Mouse (Mus musculus) cerebellum, postnatal 10 days (tissue): ENCODE data around the gene Atp8a1.

Source experiments
- DNase-seq, 2 experiments: peaks; one replicate each; pipeline ENCODE4 v3.0.0; 2021; ENCODE audit warnings: mixed read lengths in 2 of 2

Atp8a1 gene

DNA sequence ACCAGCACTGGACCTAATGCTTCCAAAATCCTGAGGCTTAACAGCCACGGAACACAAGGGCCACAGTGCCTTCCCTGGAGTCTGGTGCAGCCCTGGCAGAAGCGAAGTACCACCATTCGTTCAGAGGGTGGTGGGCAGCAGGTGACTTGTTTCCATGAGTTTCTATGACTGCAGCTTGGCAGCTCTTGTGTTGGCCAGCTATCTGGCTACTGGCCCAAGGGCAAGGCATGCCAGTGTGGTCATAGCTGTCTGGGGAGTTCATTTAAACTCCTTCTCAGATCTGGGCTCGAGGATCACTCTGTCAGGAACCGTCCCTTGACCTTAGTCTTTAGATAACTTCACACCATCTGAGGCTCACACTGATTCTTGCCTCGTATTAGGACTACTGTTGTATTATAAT is 89.1 kb downstream of the Atp8a1 start:
- peak; percentile 60 to 62 for DNase-seq

DNA sequence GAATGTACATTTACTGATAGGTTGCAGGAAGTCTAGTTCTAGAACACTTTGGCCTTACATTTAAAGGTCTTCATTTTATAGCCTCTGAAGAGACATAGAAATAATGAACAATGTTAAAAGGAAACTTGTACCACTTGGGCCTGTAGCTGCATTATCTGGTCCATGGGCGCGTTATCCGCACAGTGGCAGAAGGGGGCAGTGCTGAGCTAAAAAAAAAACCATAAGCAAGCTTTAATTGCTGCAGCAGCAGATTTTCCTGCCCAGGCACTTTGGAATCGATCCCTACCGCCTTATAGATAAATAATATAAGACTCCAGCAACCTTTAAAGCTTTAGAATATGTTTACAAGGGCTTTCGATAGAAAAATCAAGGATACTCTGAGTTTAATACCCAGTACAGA is 91.1 kb downstream of the Atp8a1 start:
- peak; percentile 69 to 72 for DNase-seq

DNA sequence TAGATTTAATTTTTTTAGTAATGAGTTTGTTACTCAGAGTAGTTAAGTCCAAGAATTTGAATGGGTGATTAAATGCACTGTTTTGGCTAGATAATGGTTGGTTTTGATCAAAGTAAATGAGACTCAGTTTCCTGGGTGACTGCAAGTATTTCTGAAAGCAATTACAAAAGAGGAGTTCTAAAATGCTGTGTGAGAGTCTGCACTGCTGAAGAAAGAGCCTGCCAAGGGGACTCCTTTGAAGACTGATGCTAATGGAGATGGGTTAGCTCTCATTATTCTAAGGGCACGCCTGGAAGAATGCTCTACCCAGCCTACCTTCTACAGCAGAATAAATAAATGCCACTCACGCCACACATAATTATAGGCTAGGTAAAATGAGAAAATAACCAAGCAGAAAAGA is 94.2 kb downstream of the Atp8a1 start:
- no peak for DNase-seq

DNA sequence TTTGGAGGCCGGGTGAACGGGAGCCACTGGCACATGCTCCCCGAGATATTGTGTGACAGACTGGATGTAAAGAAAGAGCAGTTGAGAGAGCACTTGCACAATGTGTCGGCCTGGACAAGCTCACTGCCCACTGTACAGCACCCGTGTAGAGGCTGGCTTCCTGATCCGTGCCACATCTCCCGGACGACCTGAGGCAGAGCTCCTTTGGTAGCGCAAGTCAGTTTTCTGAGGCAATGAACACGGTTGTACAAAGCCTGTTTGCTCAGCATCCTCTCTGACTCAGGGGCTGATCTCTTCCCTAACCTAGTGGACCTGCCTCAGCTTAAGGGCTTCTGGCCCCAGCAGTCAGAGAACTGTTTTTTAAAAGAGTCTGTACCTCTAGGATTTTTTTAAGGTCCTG is 94.6 kb downstream of the Atp8a1 start:
- peak; percentile 10 to 13 for DNase-seq

DNA sequence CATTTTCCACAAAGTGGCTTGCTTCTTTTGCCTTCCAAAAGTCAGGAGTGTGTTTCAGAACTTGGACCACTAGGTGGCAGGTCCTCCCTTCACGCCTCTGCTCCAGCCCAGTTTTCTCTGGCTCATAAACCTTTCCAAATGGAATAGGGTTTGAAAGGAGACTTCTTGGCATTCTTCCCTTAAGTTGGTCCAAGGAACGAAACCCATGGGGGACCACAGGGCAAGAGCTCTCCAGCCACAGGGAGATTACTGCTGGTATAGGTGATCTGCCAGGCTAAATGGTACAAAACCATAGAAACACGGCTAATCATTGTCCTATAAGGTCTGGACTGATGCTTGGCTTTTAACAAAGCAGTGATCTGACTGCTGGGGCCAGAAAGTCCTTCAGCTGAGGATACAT is 95.2 kb downstream of the Atp8a1 start:
- DNase-seq: peak; percentile 77 to 82

DNA sequence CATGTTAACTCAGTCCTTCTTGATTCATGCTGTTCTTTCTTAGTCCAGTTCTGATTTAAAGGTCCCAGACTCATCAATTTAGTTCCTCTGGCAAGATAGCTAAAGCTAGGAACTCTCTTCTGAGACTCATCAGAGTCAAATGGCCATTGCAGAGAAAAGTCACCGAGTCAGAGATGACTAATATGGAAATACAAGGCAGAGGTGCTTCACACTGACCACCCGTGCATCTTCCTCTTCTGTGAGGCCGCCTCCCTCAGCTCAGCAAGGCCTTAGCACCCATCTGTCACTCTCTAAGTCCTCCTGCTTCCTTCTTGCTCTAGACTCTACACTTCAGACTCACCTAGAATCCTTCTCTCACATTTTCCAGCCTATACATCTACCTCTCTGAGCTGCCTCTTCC is 108.0 kb downstream of the Atp8a1 start:
- DNase-seq: no peak

DNA sequence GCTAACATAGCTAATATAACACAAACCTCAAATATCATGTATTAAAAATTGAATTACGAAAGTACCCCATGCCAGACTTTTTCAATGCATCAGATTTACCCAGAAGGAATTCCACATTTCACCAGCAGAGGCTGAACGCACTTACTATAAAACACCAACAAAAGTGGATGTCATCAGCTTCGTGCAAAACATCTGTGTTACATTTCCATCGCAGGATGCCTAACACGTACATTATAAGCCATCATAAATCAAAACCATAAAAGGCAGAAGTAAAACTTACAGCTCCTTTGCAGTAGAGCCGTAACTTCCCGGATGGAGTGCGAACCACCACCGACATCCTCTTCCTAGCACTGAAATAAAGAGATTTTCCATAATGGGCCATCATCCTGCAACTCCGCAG is 109.1 kb downstream of the Atp8a1 start:
- no peak for DNase-seq

DNA sequence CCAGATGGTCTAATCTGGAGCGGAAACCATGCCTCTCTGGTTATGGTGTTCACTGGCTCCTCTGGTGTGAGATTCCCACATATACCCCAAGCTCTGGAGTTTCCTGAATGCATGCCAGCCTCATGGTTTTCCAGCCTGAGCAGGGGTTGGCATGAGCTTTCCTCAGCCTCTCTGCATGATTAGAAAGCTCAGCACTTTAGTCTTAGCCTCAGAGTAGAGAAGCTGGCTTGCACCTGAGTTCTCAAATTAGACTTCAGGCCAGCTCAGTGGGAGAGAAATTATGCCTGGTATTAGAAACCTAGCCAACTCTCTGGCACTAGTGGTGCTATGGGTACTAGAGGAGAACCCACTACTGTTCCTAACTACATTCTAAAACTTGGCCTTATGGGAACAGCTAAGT is 111.5 kb downstream of the Atp8a1 start:
- peak; percentile 34 to 62 for DNase-seq

DNA sequence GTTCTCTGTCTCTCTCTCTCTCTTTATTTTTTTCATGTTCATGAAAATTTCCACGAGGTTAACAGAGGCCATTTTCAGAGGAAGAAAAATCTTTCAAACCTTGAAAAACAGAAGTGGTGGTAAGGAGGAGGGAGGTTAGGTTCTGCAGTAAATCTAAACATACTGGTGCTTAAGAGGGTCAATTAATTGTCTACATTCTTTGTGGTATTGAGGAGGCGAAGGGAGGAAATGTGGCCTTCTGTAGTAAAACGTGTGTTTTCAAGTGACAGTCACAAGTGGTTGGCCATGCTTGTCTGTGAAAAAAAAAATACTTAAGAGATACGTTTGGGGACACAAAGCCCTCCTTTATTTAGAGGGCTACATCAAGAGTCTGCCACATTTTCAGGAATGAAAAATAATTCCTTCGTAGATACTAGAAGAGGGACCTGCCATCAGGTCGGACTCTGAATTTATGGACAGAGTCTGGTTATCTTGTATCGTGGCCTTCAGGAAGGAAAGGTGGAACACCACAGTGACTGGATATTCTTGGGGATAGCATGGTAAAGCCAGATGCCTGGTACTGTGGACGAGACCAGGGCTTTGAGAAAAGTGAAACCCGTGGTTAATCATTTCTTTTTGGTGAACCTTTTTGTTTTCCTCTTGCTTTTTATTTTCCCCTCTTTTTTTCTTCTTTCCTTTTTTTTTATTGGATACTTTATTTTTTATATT is 113.5 kb downstream of the Atp8a1 start:
- no peak for DNase-seq

DNA sequence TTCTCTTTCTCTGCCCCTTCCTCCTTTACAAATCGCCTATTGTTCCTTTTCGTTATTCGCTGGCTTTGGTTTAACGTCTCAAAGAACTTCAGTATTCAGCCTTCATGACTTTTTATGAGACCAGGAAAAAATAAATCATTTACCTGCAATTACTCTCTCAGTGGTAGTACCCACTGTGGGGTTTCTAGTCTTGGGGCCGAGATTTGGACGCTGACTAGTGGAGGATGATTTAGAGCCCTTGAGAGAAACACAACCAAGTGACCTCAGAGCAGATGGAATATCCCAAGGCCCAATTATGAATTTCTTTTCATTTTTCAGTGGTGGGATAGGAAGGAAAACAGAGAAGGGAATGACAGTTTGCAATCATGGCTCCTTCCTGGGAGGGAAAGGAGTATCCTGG is 114.1 kb downstream of the Atp8a1 start:
- DNase-seq: no peak

DNA sequence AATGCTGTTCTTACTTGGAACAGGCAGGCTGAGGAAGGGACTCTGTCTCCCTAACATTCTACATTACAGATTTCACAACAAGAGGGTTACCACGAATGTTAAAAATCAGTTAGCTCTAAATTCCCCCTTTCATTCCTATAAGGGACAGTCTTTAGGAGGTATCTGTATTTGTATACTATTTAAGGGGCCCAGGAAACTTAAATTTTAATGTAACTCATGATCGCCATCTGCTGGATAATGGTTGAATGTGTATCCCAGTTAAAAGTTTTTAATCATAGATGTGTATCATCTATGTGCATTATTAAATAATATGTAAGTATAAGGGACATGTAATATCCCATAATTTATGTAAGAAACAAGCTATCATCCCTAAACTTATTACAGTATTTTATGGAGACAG is 119.5 kb downstream of the Atp8a1 start:
- DNase-seq: peak in 1 of 2 experiments; percentile 43

DNA sequence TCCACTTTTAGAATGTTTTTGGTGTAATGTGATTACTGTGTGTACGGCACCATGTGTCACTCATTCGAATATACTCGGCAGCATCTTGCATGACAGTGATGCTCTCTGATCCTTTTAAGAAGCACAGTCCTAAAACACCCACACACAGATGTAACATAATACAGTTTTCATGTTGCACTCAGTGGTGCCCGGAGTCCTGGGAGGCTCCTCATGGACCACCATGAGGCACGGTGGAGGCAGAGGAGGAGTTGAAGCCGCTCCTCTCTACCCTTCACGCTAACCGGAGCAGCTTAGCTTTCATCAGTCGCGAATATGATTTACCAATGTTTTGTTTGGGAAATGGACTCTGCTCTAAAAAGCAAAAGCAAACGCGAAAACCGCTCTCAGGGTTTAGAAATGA is 120.4 kb downstream of the Atp8a1 start:
- DNase-seq: no peak

DNA sequence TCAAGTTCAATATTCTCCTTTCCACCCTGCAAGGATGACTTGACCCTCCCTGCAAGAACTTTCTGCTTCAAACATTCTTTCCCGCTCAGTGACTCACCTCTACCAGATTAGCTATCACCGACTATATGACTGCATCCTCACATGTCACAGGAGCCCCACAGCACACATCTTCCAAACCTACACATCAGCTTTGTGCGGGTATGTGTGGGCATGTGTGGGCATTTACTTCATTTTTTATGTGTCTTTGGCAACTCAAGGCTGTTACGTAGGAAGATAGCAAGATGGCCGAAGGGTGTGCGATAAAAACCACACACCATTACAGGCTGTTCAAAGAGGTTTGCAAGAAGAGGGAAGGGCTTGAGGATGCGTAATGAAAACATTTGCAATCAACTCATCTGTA is 145.6 kb downstream of the Atp8a1 start:
- no peak for DNase-seq

DNA sequence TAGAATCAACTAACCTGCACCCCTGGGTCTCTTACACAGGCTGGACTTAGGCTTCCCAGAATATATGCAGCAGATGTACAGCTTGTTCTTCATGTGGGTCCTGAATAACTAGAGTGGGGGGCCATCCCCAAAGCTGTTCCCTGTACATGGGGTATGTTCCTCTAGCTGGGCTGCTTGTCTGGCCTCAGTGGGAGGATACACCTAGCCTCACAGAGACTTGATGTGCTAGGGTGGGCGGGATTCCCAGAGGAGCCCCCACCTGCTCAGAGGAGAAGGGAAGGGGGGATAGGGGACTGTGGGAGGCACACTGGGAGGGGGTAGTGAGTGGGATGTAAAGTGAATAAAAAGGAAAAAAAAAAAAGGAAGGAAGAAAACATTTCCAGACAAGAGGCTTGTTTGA is 147.8 kb downstream of the Atp8a1 start:
- DNase-seq: no peak

DNA sequence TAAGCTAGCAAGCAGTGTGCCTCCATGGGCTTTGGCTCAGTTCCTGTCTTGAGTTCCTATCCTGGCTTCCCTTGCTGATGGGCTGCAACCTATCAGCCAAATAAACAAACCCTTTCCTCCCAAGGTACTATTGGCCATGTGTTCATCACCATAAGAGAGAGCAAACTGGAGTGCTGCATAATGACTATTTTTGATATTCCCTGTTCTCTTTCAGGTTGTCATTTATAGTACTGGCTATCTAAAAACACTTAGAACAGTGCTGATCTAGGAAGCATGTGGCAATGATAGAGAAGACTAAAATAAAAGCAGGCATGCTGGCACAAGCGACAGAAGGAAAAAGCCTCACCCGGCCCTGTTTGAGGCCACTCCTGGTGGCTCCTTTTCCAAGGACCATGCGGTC is 149.1 kb downstream of the Atp8a1 start:
- DNase-seq: no peak

DNA sequence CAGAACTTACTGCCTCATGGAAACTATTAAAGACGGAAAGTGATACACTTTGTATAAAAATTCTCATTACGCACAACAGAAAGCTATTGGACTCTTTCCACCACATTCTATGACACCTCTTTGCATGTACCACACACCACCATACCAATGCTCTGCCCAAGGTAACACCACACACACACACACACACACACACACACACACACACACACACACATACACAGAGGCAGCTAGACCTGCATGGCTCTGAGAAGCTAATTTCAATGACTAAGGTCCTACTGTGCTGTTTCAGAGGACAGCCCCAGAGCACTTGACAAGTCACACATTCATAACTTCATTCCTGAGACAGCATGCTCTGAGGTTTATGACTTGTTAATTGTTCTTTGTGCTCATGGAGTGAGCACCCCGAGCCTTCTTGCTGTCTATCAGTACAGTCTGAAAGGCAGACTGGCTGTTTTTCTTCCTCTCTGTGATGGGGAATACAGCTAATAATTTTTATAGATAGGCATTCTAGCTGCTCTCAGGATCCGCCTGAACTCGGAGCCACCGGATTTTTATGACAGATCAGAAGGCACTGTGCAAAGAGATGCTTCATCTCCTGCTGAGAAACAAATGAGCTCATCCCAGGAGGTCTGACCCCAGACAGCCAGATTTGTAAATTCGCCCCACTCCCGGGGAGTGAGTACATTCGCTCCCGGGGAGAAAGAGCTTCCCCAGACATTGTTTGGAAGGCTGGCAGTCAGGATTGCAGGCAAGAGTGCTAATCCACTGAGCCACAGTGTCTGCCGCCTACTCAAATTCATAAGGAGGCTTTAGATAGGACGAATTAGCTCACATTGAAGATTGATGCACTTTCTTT is 150.3 kb downstream of the Atp8a1 start:
- peak; percentile 6 to 23 for DNase-seq

DNA sequence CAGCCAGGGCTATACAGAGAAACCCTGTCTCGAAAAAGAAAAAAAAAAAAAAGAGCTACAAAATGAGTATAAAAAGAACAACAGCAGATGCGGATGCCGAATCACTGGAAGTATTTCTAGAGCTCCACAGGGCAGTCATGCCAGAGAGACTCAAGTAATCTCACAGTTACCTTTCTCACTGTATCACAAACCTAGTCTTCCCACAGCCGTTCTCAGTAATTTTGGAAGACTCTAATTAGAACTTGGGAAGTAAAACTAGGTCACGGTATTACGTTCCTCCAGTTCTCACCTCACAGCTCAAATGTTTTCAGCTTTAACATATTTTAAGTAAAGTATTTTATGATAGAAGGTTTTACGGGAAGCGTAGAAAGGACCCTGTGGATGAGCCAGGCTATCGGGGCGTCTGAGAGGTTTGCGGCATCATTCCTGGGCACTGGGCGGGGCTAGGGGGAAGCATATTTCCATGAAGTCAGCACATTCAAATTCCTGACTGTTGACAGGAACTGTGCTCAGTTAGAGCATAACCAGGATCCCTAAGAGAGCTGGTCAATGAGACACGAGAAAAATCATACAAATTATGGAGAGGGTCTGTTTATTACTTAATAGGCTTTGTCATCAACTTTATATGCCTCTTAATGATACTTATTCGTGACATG is 152.1 kb downstream of the Atp8a1 start:
- DNase-seq: no peak

DNA sequence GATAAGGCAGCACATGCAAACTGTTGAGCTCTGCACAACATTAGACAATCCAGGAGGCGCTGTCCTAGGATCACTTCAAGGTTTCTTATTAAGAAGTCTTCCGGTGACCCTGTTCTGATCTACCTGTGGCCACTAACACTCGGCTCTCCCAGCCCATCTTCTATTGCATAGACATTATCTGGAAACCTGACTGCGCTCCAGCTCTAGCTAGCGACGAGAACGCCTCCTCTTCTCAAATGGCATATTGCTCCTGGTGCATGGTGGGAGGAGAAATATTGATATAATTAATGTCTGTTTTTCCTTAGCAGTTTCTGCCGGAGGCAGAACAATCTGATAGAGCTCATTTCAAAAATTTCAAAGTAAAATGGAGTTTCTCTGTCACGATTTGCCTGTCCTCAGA is 156.9 kb downstream of the Atp8a1 start:
- no peak for DNase-seq

DNA sequence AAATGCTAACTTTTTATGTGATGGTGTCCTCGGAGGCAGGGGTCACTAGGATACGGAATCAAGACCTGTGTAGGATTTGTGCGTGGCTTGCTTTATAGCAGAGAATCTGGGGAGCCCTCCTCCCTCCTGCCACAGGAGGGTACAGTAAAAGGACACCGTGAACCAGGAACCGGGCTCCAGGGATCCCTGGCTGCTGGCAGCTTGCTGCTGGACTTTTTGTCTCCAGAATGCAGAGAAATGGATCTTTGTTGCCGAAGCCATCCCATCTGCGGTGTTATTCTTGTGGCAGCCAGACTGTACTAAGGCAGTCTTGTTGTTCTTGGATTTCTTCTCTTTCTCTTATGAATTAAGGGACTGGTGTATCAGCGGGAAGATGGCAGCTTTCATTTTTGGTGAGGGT is 159.2 kb downstream of the Atp8a1 start:
- DNase-seq: no peak

DNA sequence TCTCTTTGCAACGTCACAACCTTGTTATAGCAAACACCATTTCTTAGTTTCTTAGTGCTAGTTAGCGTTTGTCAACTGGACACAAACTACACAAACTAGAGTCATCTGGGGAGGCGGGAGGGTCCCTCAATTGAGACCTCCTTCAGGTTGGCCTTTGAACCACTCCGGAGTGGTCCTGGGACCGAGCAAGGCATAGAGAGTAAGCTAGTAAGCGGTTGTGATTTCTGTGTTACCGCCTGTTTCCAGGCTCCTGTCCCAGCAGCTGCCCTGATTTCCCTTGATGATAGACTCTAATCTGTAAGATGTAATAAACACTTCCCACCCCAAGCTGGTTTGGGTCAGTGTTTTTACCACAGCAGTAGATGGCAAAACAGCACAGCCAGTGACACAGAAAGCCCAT is 161.3 kb downstream of the Atp8a1 start:
- no peak for DNase-seq

DNA sequence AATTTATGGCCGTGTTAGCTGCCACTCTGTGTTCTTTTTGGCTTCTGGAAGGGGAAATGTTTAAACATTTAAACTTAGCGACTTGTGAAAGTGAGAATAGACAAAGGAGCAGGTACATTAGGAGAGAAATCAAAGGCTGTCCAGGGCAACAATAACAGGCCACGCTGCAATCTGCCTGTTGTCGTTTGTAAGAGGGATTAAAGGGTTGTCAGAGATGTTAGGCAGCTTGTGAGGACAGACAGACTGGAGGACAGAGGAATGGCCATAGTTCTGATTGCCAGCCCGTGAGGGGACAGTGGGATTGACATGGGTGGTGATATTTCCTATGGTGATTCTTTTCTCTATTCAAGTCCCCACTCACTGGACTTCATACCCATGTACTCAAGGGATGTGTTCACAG is 161.8 kb downstream of the Atp8a1 start:
- no peak for DNase-seq

DNA sequence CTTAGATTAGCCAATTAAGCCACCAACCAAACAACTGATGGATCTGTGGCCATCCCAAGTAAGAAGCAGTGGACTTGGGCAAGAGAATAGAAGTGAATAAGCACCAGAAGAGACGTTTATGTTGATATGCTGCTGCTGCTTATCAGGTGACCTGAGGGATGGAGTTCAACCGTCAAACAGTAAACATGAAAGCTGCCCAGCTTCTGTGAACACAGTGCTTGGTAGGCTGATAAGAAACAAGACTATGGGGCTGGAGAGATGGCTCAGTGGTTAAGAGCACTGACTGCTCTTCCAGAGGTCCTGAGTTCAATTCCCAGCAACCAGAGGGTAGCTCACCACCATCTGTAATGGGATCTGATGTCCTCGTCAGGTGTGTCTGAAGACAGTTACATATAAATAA is 168.4 kb downstream of the Atp8a1 start:
- no peak for DNase-seq

DNA sequence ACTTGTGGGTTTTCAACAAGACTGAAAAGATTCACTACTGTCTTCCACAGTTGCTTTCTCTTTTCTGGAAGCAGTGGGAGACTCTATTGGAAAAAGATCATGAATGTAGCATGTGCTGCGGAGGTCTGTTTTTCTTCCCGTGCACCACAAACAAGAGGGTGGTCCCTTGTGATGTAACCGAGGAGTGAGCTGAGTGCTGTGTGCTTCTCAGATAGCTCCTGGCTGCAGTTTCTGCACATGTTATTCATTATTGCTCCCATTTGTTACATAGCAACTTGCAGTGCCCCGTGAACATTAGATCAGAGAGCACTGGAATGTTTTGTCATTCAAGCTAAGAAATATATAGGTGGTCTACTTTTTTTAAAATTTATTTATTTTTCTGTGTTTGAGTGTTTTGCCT is 174.2 kb downstream of the Atp8a1 start:
- no peak for DNase-seq

DNA sequence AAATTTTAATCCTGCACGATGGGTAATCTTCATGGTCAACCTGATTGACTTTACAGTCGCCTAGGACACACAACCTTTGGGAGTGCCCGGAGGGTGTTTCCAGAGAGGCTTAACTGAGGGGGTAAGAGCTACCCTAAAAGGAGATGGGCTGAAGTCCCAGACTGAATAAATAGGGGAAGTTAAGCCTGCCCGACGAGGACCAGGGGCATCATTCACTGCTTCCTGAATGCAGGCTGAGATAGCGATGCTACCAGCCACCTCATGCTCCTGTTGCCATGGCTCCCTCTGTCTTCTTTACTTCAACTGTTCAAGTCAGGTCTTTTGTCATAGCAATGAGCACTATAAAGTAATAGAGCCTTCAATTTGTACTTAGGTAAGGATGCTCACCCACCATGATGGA is 177.1 kb downstream of the Atp8a1 start:
- DNase-seq: no peak
